Mouse (Mus musculus) stomach, embryonic 15.5 days (tissue): ENCODE results near the gene Pqbp1. TPM values are rescaled to one million over a fixed set of nuclear protein-coding genes. Genes with fewer than 3 reads are reported as not detected.
"Not testable (repeated sequence)": the region's sequence is repeated elsewhere in the genome, so short reads cannot be mapped to it uniquely, and the experiment has no call there.

ENCODE experiments used
- ATAC-seq: fragments of 200-750 bp; cut with Nextera tagmentation; 2 replicates; pipeline ENCODE4 v1.8.0; 2017; ENCODE audit warnings: low read depth, moderate number of reproducible peaks, moderate TSS enrichment; ENCODE audit not compliant: insufficient read depth, low FRiP score
- H3K27ac ChIP-seq: fragments of 300-500 bp; sonication (generic); 2 replicates; pipeline ENCODE4 v1.5.1; 2015; ENCODE audit warnings: mild to moderate bottlenecking, inconsistent platforms
- H3K27me3 ChIP-seq: fragments of 300-500 bp; sonication (generic); replicated peaks from 2 replicates; pipeline ENCODE4 v1.6.1; 2015; ENCODE audit warnings: inconsistent platforms
- H3K36me3 ChIP-seq: fragments of 300-500 bp; sonication (generic); 2 replicates; pipeline ENCODE4 v1.6.1; 2015; ENCODE audit warnings: inconsistent platforms
- H3K4me1 ChIP-seq: fragments of 300-500 bp; sonication (generic); 2 replicates; pipeline ENCODE4 v1.6.1; 2015; ENCODE audit warnings: inconsistent platforms
- H3K4me2 ChIP-seq: fragments of 300-500 bp; sonication (generic); 2 replicates; pipeline ENCODE4 v1.6.1; 2015; ENCODE audit warnings: mild to moderate bottlenecking, inconsistent platforms
- H3K4me3 ChIP-seq: fragments of 300-500 bp; sonication (generic); replicated peaks from 2 replicates; pipeline ENCODE4 v1.5.1; 2015; ENCODE audit warnings: inconsistent platforms
- H3K9ac ChIP-seq: fragments of 300-500 bp; sonication (generic); 2 replicates; pipeline ENCODE4 v1.6.1; 2015; ENCODE audit warnings: inconsistent platforms
- H3K9me3 ChIP-seq: fragments of 300-500 bp; sonication (generic); 2 replicates; pipeline ENCODE4 v1.6.1; 2016; ENCODE audit warnings: inconsistent platforms
- WGBS: fragments of 180-500 bp; shearing (Covaris S2); methylation state at CpG from one replicate; pipeline ENCODE4 v1.1.7; 2015; 5-methylcytosine and 5-hydroxymethylcytosine counted together
- polyA plus RNA-seq: library from polyadenylated mRNA; unstranded; fragments of >200 nt; fragmentation: Nextera tagmentation; extraction: Ambion mirVana; gene quantifications from 2 replicates; pipeline ENCODE4 v1.2.1, GENCODE M21; 2015

The Pqbp1 gene
- polyA plus RNA-seq, 1 experiment from 2014 or later = 110 TPM

GRCm38 (mm10) chrX:7919601-7920383, 20.7 kb upstream of the Pqbp1 start, which contains the start of gene Pcsk1n:
TSS of gene Pcsk1n (plus strand) at chrX:7919822.
- 16% methylated on average over 39 of the region's 40 CpGs for WGBS
- Histone ChIP-seq H3K9me3 (no peaks in the 10 kb centered on the region), H3K27ac (no peak within 1 kb of the TSS), H3K4me3 (0 out of 2 replicates have a peak within 1 kb of the TSS, but pooled peaks have one; percentile 5), H3K4me1 (0 out of 2 replicates have a peak, but pooled peaks cover 4% of the 10 kb centered on the region), H3K27me3 (peaks cover 35% of the 10 kb centered on the region), H3K36me3 (no peaks in the 10 kb centered on the region), H3K9ac (no peak within 1 kb of the TSS), H3K4me2 (peak within 1 kb of the TSS; percentile 23; the same call in 1 of the 2 replicates)
- no peak for ATAC-seq

- H3K4me2 ChIP-seq = not testable (repeated sequence)
- WGBS = 71% methylated on average over 6 of the region's 6 CpGs
These were observed 18.9 kb upstream of the Pqbp1 start for GRCm38 (mm10) chrX:7917960-7918359.

GRCm38 (mm10) chrX:7915669-7916068, 16.6 kb upstream of the Pqbp1 start:
- H3K27ac ChIP-seq, H3K4me1 ChIP-seq, H3K4me3 ChIP-seq, ATAC-seq, H3K9ac ChIP-seq, H3K4me2 ChIP-seq, H3K9me3 ChIP-seq, H3K36me3 ChIP-seq: not testable (repeated sequence)
- peaks cover 12% of the 10 kb centered on the region; the same call in 1 of the 2 replicates for H3K27me3 ChIP-seq
- 15% methylated on average over 3 of the region's 3 CpGs for WGBS

More at GRCm38 (mm10) chrX:7917960-7918359, 18.9 kb upstream of the Pqbp1 start:
- not testable (repeated sequence) for H3K4me3 ChIP-seq, H3K4me1 ChIP-seq, H3K36me3 ChIP-seq, H3K27ac ChIP-seq, H3K9me3 ChIP-seq, ATAC-seq, H3K9ac ChIP-seq
- H3K27me3 ChIP-seq = peaks cover 25% of the 10 kb centered on the region

- Histone ChIP-seq H3K27ac (no peak overlapping the region), H3K27me3 (no peaks in the 10 kb centered on the region), H3K4me2 (no peak overlapping the region), H3K9ac (no peak overlapping the region), H3K4me3 (no peak overlapping the region), H3K9me3 (no peaks in the 10 kb centered on the region), H3K4me1 (no peaks in the 10 kb centered on the region), H3K36me3 (no peaks in the 10 kb centered on the region)
- ATAC-seq = no peak
- WGBS = 64% methylated on average over 6 of the region's 6 CpGs
These were observed 11.4 kb upstream of the Pqbp1 start for GRCm38 (mm10) chrX:7910473-7910872.

- WGBS = 82% methylated on average over 4 of the region's 4 CpGs
These were observed 10.2 kb upstream of the Pqbp1 start, which contains the start of gene Gm10490 for GRCm38 (mm10) chrX:7909242-7909641. TSS of gene Gm10490 (plus strand) at chrX:7909542.

GRCm38 (mm10) chrX:7907735-7908134, 8.7 kb upstream of the Pqbp1 start, which contains the start of gene Gm10491:
TSS of gene Gm10491 (minus strand) at chrX:7907835.
- ATAC-seq = no peak
- Histone ChIP-seq H3K9me3 (no peaks in the 10 kb centered on the region), H3K4me3 (no peak within 1 kb of the TSS), H3K9ac (no peak within 1 kb of the TSS), H3K27ac (no peak within 1 kb of the TSS), H3K4me2 (no peak within 1 kb of the TSS), H3K4me1 (no peaks in the 10 kb centered on the region), H3K27me3 (no peaks in the 10 kb centered on the region), H3K36me3 (no peaks in the 10 kb centered on the region)
- 87% methylated on average over 5 of the region's 5 CpGs for WGBS

More at GRCm38 (mm10) chrX:7909242-7909641, 10.2 kb upstream of the Pqbp1 start, which contains the start of gene Gm10490:
- H3K4me3 ChIP-seq, H3K9ac ChIP-seq, H3K27ac ChIP-seq, H3K4me1 ChIP-seq, ATAC-seq, H3K36me3 ChIP-seq, H3K9me3 ChIP-seq, H3K27me3 ChIP-seq, H3K4me2 ChIP-seq: not testable (repeated sequence)

GRCm38 (mm10) chrX:7904441-7904840, 5.4 kb upstream of the Pqbp1 start:
- no peak overlapping the region for H3K4me2 ChIP-seq
- no peaks in the 10 kb centered on the region for H3K36me3 ChIP-seq
- H3K9me3 ChIP-seq = no peaks in the 10 kb centered on the region
- no peaks in the 10 kb centered on the region for H3K4me1 ChIP-seq
- H3K9ac ChIP-seq = no peak overlapping the region
- no peak overlapping the region for H3K27ac ChIP-seq
- H3K27me3 ChIP-seq = no peaks in the 10 kb centered on the region
- ATAC-seq = no peak
- no peak overlapping the region for H3K4me3 ChIP-seq
- WGBS = 90% methylated on average over 5 of the region's 5 CpGs

- no peak for ATAC-seq
- Histone ChIP-seq H3K9ac (no peak overlapping the region), H3K4me2 (peak overlapping the region; percentile 47), H3K36me3 (no peaks in the 10 kb centered on the region), H3K27me3 (no peaks in the 10 kb centered on the region), H3K27ac (no peak overlapping the region), H3K4me1 (no peaks in the 10 kb centered on the region), H3K9me3 (no peaks in the 10 kb centered on the region), H3K4me3 (peak overlapping the region; percentile 56)
- WGBS = 25% methylated on average over 13 of the region's 13 CpGs
These were observed 858 bp downstream of the Pqbp1 start for GRCm38 (mm10) chrX:7898211-7898610.

GRCm38 (mm10) chrX:7883841-7884567, 15.1 kb downstream of the Pqbp1 start, which contains the start of gene Slc35a2:
TSS of gene Slc35a2 (plus strand) at chrX:7884028.
- Histone ChIP-seq H3K4me1 (no peaks in the 10 kb centered on the region; the same call in 1 of the 2 replicates), H3K9ac (peak within 1 kb of the TSS; percentile 19; the same call in 1 of the 2 replicates), H3K4me3 (peak within 1 kb of the TSS; percentile 62), H3K9me3 (no peaks in the 10 kb centered on the region), H3K27ac (peak within 1 kb of the TSS; percentile 83), H3K4me2 (peak within 1 kb of the TSS; percentile 57), H3K27me3 (no peaks in the 10 kb centered on the region), H3K36me3 (no peaks in the 10 kb centered on the region)
- 12% methylated on average over 49 of the region's 49 CpGs for WGBS
- ATAC-seq = peak; percentile 93

- 18% methylated on average over 11 of the region's 11 CpGs for WGBS
- no peak overlapping the region for H3K27ac ChIP-seq
- peak overlapping the region; percentile 81 for H3K4me2 ChIP-seq
- no peak overlapping the region; the same call in 1 of the 2 replicates for H3K4me3 ChIP-seq
- 0 out of 2 replicates have a peak, but pooled peaks cover 2% of the 10 kb centered on the region for H3K36me3 ChIP-seq
- H3K9ac ChIP-seq = no peak overlapping the region
- ATAC-seq = no peak
- H3K4me1 ChIP-seq = no peaks in the 10 kb centered on the region; the same call in 1 of the 2 replicates
- no peaks in the 10 kb centered on the region for H3K9me3 ChIP-seq
- no peaks in the 10 kb centered on the region for H3K27me3 ChIP-seq
These were observed 19.2 kb downstream of the Pqbp1 start for GRCm38 (mm10) chrX:7879819-7880218.

GRCm38 (mm10) chrX:7878495-7878894, 20.6 kb downstream of the Pqbp1 start:
- no peak overlapping the region for H3K27ac ChIP-seq
- no peak overlapping the region for H3K9ac ChIP-seq
- no peaks in the 10 kb centered on the region for H3K9me3 ChIP-seq
- H3K4me1 ChIP-seq = no peaks in the 10 kb centered on the region
- no peaks in the 10 kb centered on the region for H3K27me3 ChIP-seq
- H3K4me3 ChIP-seq = peak overlapping the region; percentile 46
- 26% methylated on average over 21 of the region's 21 CpGs for WGBS
- H3K36me3 ChIP-seq = 0 out of 2 replicates have a peak, but pooled peaks cover 6% of the 10 kb centered on the region
- ATAC-seq = peak; percentile 16
- H3K4me2 ChIP-seq = peak overlapping the region; percentile 81
